In genomic region chr1:90207739-90208502, GRCm38 (mm10) we compare ENCODE assay signal across 9 mouse cellular contexts. TPM values are rescaled to one million over a fixed set of nuclear protein-coding genes. Genes with fewer than 3 reads are reported as not detected.
DNase-seq lines count a peak whose midpoint lies in the region; ATAC-seq and TF ChIP-seq lines count a peak whose summit lies in the region.
"Had no signal": no experiment of that assay in that cellular context is flagged by ENCODE, and none has a peak within 500 bp of the region (broad histone marks: within the 10 kb centered on the region; RNA-seq: fewer than 3 reads in every experiment).

No protein-coding gene starts in this region.

- peak overlapping the region; percentile 82 for H3K4me2 ChIP-seq in CH12.LX (ENCODE audit: insufficient read depth, low read depth, poor library complexity, severe bottlenecking)
- H3K4me2 ChIP-seq in embryonic facial prominence, embryonic 11.5 days (ENCODE audit: low read depth, low read length): peak overlapping the region; percentile 65
- peak overlapping the region; percentile 50 for H3K4me2 ChIP-seq in limb, embryonic 15.5 days

- 63% methylated on average over 6 of the region's 6 CpGs for WGBS in embryonic facial prominence, embryonic 11.5 days
- WGBS in hindbrain, embryonic 10.5 days: 63% methylated on average over 6 of the region's 6 CpGs
- 61% methylated on average over 6 of the region's 6 CpGs for WGBS in limb, embryonic 15.5 days

- ATAC-seq in embryonic facial prominence, embryonic 11.5 days (replicated peaks; ENCODE audit: insufficient number of reproducible peaks, low FRiP score, low TSS enrichment, low read depth): no peak
- ATAC-seq in limb, embryonic 15.5 days (ENCODE audit: insufficient number of reproducible peaks, low FRiP score, low TSS enrichment, low read depth): no peak
- ATAC-seq: Patski had no signal

- TF ChIP-seq RAD21 in CH12.LX (IDR thresholded peaks at IDR 0.05; ENCODE audit: low read depth, low read length): no peak

- no peaks in the 10 kb centered on the region for H3K27me3 ChIP-seq in CH12.LX (replicated peaks)
- no peaks in the 10 kb centered on the region for H3K27me3 ChIP-seq in embryonic facial prominence, embryonic 11.5 days (ENCODE audit: control insufficient read depth, insufficient read depth, low read length)
- 0 out of 2 replicates have a peak, but pooled peaks cover 6% of the 10 kb centered on the region for H3K27me3 ChIP-seq in hindbrain, embryonic 10.5 days (ENCODE audit: insufficient read depth, poor library complexity, severe bottlenecking)
- no peaks in the 10 kb centered on the region for H3K27me3 ChIP-seq in limb, embryonic 15.5 days
- H3K27me3 ChIP-seq: Patski had no signal

- peaks cover 30 to 67% of the 10 kb centered on the region in 2 experiments for H3K4me1 ChIP-seq in CH12.LX (ENCODE audit: control insufficient read depth in 1 of 2, insufficient read depth in 2 of 2)
- peaks cover 7% of the 10 kb centered on the region for H3K4me1 ChIP-seq in embryonic facial prominence, embryonic 11.5 days (ENCODE audit: control insufficient read depth, insufficient read depth, low read length)
- peaks cover 98% of the 10 kb centered on the region for H3K4me1 ChIP-seq in hindbrain, embryonic 10.5 days (replicated peaks)
- H3K4me1 ChIP-seq in limb, embryonic 15.5 days: peaks cover 70% of the 10 kb centered on the region

- H3K79me2 ChIP-seq in CH12.LX (replicated peaks; ENCODE audit: control insufficient read depth, extremely low read depth, insufficient read depth, poor library complexity, severe bottlenecking): peaks cover 59% of the 10 kb centered on the region

- dilution Hi-C loops in CH12.LX (cut with MboI; ENCODE audit: extremely low pct_ligation_motif_present, extremely low pct_unique_long_range_greater_than_20kb, low sequenced_read_pairs): no loop called here

- H3K9me3 ChIP-seq in CH12.LX (replicated peaks; ENCODE audit: low read length): no peaks in the 10 kb centered on the region
- H3K9me3 ChIP-seq in embryonic facial prominence, embryonic 11.5 days (replicated peaks; ENCODE audit: control insufficient read depth, low read length): no peaks in the 10 kb centered on the region
- H3K9me3 ChIP-seq in hindbrain, embryonic 10.5 days: no peaks in the 10 kb centered on the region
- no peaks in the 10 kb centered on the region for H3K9me3 ChIP-seq in limb, embryonic 15.5 days

- no peak for TF ChIP-seq POLR2A in CH12.LX (IDR thresholded peaks at IDR 0.05; ENCODE audit: low read depth, low read length)

- DNase-seq in CH12.LX (ENCODE audit: extremely low read depth): no peak
- DNase-seq in embryonic facial prominence, embryonic 11.5 days (ENCODE audit: low spot score): no peak
- DNase-seq in hindbrain, embryonic 10.5 days (ENCODE audit: low spot score): no peak
- no peak for DNase-seq in cerebellum, postnatal 36 days
- DNase-seq in T-cell, adult 2 months (ENCODE audit: low spot score): no peak
- no peak for DNase-seq in cerebellum, adult 11-12 months
- DNase-seq in frontal cortex, adult 2 months (ENCODE audit: extremely low spot score in 1 of 2, low spot score in 1 of 2): no peak

- peaks cover 3 to 60% of the 10 kb centered on the region in 2 experiments for H3K36me3 ChIP-seq in CH12.LX (replicated peaks in 1 of 2; ENCODE audit: control insufficient read depth in 1 of 2, insufficient read depth in 1 of 2, low read length in 1 of 2)
- H3K36me3 ChIP-seq in embryonic facial prominence, embryonic 11.5 days (replicated peaks; ENCODE audit: control insufficient read depth, insufficient read depth, low read depth, low read length): no peaks in the 10 kb centered on the region
- peaks cover 36% of the 10 kb centered on the region for H3K36me3 ChIP-seq in hindbrain, embryonic 10.5 days
- no peaks in the 10 kb centered on the region; the same call in 1 of the 2 replicates for H3K36me3 ChIP-seq in limb, embryonic 15.5 days

- H3K27ac ChIP-seq in CH12.LX (ENCODE audit: insufficient read depth, low read depth): peak overlapping the region; percentile 22; the same call in 1 of the 2 replicates
- H3K27ac ChIP-seq in embryonic facial prominence, embryonic 11.5 days (replicated peaks; ENCODE audit: low read depth, low read length): no peak overlapping the region
- peak overlapping the region; percentile 76 for H3K27ac ChIP-seq in hindbrain, embryonic 10.5 days
- H3K27ac ChIP-seq in limb, embryonic 15.5 days: peak overlapping the region; percentile 17; the same call in 1 of the 2 replicates

- TF ChIP-seq EP300 in CH12.LX (IDR thresholded peaks at IDR 0.05; ENCODE audit: low read length): no peak

- TF ChIP-seq CTCF in CH12.LX (conservative IDR thresholded peaks at IDR 0.05 in 1 of 2, IDR thresholded peaks at IDR 0.05 in 1 of 2; ENCODE audit: low read depth in 2 of 2, low read length in 2 of 2): no peak

- in situ Hi-C loops in CH12.LX (cut with MboI; ENCODE audit: low pct_ligation_motif_present, low pct_unique_long_range_greater_than_20kb, low sequenced_read_pairs): loop anchor here (10.0 kb wide), 1 partner anchor 387 kb away; no protein-coding TSS in a partner anchor

- H3K4me3 ChIP-seq in CH12.LX (replicated peaks in 1 of 3; ENCODE audit: low read depth in 2 of 3, low read length in 2 of 3, poor library complexity in 1 of 3): peak overlapping the region; percentile 5 to 82 (median 34)
- H3K4me3 ChIP-seq in embryonic facial prominence, embryonic 11.5 days (ENCODE audit: low read depth, low read length): no peak overlapping the region
- peak overlapping the region; percentile 61 for H3K4me3 ChIP-seq in hindbrain, embryonic 10.5 days
- H3K4me3 ChIP-seq in limb, embryonic 15.5 days: peak overlapping the region; percentile 60; the same call in 1 of the 2 replicates

- peak overlapping the region; percentile 38 for H3K9ac ChIP-seq in CH12.LX (ENCODE audit: insufficient read depth, low read depth)
- H3K9ac ChIP-seq in embryonic facial prominence, embryonic 11.5 days (replicated peaks; ENCODE audit: low read length): 0 out of 2 replicates have a peak overlapping the region, but pooled peaks have one; percentile 10
- H3K9ac ChIP-seq in limb, embryonic 15.5 days: no peak overlapping the region

TF ChIP-seq in CH12.LX, 34 proteins besides CTCF, POLR2A, EP300 and RAD21:
- TF ChIP-seq CHD1 (IDR thresholded peaks at IDR 0.05; ENCODE audit: low read depth, low read length): no peak
- no peak for TF ChIP-seq ZNF384 (IDR thresholded peaks at IDR 0.05; ENCODE audit: low read depth, low read length)
- TF ChIP-seq USF2 (conservative IDR thresholded peaks at IDR 0.05; ENCODE audit: low read depth, low read length): no peak
- no peak for TF ChIP-seq MYC (IDR thresholded peaks at IDR 0.05; ENCODE audit: low read depth, low read length)
- no peak for TF ChIP-seq HCFC1 (IDR thresholded peaks at IDR 0.05; ENCODE audit: low read depth, low read length)
- no peak for TF ChIP-seq E2F4 (IDR thresholded peaks at IDR 0.05; ENCODE audit: insufficient replicate concordance, low read depth, low read length)
- no peak for TF ChIP-seq ZKSCAN1 (IDR thresholded peaks at IDR 0.05; ENCODE audit: borderline replicate concordance, low read depth, low read length)
- no peak for TF ChIP-seq ELF1 (IDR thresholded peaks at IDR 0.05; ENCODE audit: low read depth, low read length)
- no peak for TF ChIP-seq PAX5 (IDR thresholded peaks at IDR 0.05; ENCODE audit: low read length)
- TF ChIP-seq MAFK (IDR thresholded peaks at IDR 0.05; ENCODE audit: insufficient replicate concordance, low read length): no peak
- no peak for TF ChIP-seq MAX (IDR thresholded peaks at IDR 0.05; ENCODE audit: low read length)
- no peak for TF ChIP-seq TCF12 (IDR thresholded peaks at IDR 0.05; ENCODE audit: low read depth, low read length)
- TF ChIP-seq MXI1 (IDR thresholded peaks at IDR 0.05; ENCODE audit: low read depth, low read length): no peak
- no peak for TF ChIP-seq BHLHE40 (IDR thresholded peaks at IDR 0.05; ENCODE audit: low read depth, low read length)
- TF ChIP-seq SIN3A (IDR thresholded peaks at IDR 0.05; ENCODE audit: low read length): no peak
- TF ChIP-seq TBP (conservative IDR thresholded peaks at IDR 0.05; ENCODE audit: low read depth, low read length): no peak
- no peak for TF ChIP-seq NRF1 (IDR thresholded peaks at IDR 0.05; ENCODE audit: low read depth, low read length)
- TF ChIP-seq ZC3H11A (IDR thresholded peaks at IDR 0.05; ENCODE audit: low read depth, low read length): no peak

RNA-seq across cellular contexts. Expression of gene Ackr3, which starts 4.1 kb away (rescaled TPM):
- total RNA-seq in CH12.LX (2012; rRNA removed) (10.1 and 13.1 TPM in 2 replicates), CH12.LX (2014; rRNA removed) (18.0 and 23.1 TPM in 2 replicates)
- polyA plus RNA-seq in CH12.LX (2012; ENCODE audit: insufficient read length, low read depth): 25.6 and 34.4 TPM in 2 replicates
- polyA plus RNA-seq in embryonic facial prominence, embryonic 11.5 days (2014; fragmentation: Nextera tagmentation; extraction: Ambion mirVana): 39.9 and 44.5 TPM in 2 replicates
- polyA plus RNA-seq in hindbrain, embryonic 10.5 days (2016; fragmentation: Nextera tagmentation; extraction: Ambion mirVana): 19.2 and 22.3 TPM in 2 replicates
- polyA plus RNA-seq in limb, embryonic 15.5 days (2015; fragmentation: Nextera tagmentation; extraction: Ambion mirVana): 34.6 and 38.1 TPM in 2 replicates
- polyA plus RNA-seq in frontal cortex, adult 2 months (2012; rRNA removed): 18.6 and 20.4 TPM in 2 replicates

RNA-seq across cellular contexts. Expression of gene Iqca, which starts 54.7 kb away (rescaled TPM):
- total RNA-seq in CH12.LX (2012; rRNA removed): not detected in 2 replicates
- total RNA-seq in CH12.LX (2014; rRNA removed): 0.19 TPM in 1 of 2 replicates, not detected in the other
- polyA plus RNA-seq in CH12.LX (2012; ENCODE audit: insufficient read length, low read depth): 1.0 TPM in 1 of 2 replicates, not detected in the other
- polyA plus RNA-seq in embryonic facial prominence, embryonic 11.5 days (2014; fragmentation: Nextera tagmentation; extraction: Ambion mirVana): 0.56 TPM in 1 of 2 replicates, not detected in the other
- polyA plus RNA-seq in hindbrain, embryonic 10.5 days (2016; fragmentation: Nextera tagmentation; extraction: Ambion mirVana): 0.25 and 1.4 TPM in 2 replicates
- polyA plus RNA-seq in limb, embryonic 15.5 days (2015; fragmentation: Nextera tagmentation; extraction: Ambion mirVana): 0.19 TPM in 1 of 2 replicates, not detected in the other
- 0.56 and 0.92 TPM in 2 replicates for polyA plus RNA-seq in frontal cortex, adult 2 months (2012; rRNA removed)
